Mouse (Mus musculus) heart, adult 8-10 months (tissue): ENCODE data around the gene Galp. TPM values are rescaled to one million over a fixed set of nuclear protein-coding genes. Genes with fewer than 3 reads are reported as not detected.
"Not testable (repeated sequence)": the region's sequence is repeated elsewhere in the genome, so short reads cannot be mapped to it uniquely, and the experiment has no call there.

ENCODE experiments used
- DNase-seq: peaks from one replicate; pipeline ENCODE4 v3.0.0; 2022; ENCODE audit warnings: low spot score
- total RNA-seq, 4 experiments: library from RNA; stranded (reverse); gene quantifications; 2 replicates each; pipeline ENCODE4 v1.2.4; 2022

The Galp gene
- total RNA-seq, 4 experiments from 2014 or later, result not detected

GRCm38 (mm10) chr7:6174365-6174987 is 22.4 kb upstream of the Galp start:
- DNase-seq, result not testable (repeated sequence)

- DNase-seq, result no peak
Measured at GRCm38 (mm10) chr7:6179013-6179412, 17.9 kb upstream of the Galp start.

GRCm38 (mm10) chr7:6182882-6183281 is 14.0 kb upstream of the Galp start:
- no peak for DNase-seq

- DNase-seq, result no peak
Measured at GRCm38 (mm10) chr7:6183802-6184201, 13.1 kb upstream of the Galp start.

GRCm38 (mm10) chr7:6184521-6184920 is 12.4 kb upstream of the Galp start:
- no peak for DNase-seq

- DNase-seq, result no peak
Measured at GRCm38 (mm10) chr7:6185391-6185790, 11.5 kb upstream of the Galp start.

- no peak for DNase-seq
Measured at GRCm38 (mm10) chr7:6186176-6186575, 10.7 kb upstream of the Galp start.

- DNase-seq, result no peak
Measured at GRCm38 (mm10) chr7:6186756-6187155, 10.1 kb upstream of the Galp start.

GRCm38 (mm10) chr7:6189542-6189941 is 7.3 kb upstream of the Galp start:
- no peak for DNase-seq

- DNase-seq, result peak; percentile 69
Measured at GRCm38 (mm10) chr7:6191376-6191775, 5.5 kb upstream of the Galp start.

- DNase-seq, result peak; percentile 44
Measured at GRCm38 (mm10) chr7:6194129-6194528, 2.8 kb upstream of the Galp start.

GRCm38 (mm10) chr7:6195777-6196176 is 1.1 kb upstream of the Galp start:
- DNase-seq, result no peak

GRCm38 (mm10) chr7:6204200-6204599 is 7.3 kb downstream of the Galp start:
- DNase-seq, result no peak

- no peak for DNase-seq
Measured at GRCm38 (mm10) chr7:6213144-6213543, 16.3 kb downstream of the Galp start.

- not testable (repeated sequence) for DNase-seq
Measured at GRCm38 (mm10) chr7:6214691-6215090, 17.8 kb downstream of the Galp start.

GRCm38 (mm10) chr7:6220147-6220546 is 23.3 kb downstream of the Galp start:
- DNase-seq, result no peak

- no peak for DNase-seq
Measured at GRCm38 (mm10) chr7:6221978-6222377, 25.1 kb downstream of the Galp start, which contains the start of gene Zscan5b. TSS of gene Zscan5b (plus strand) at chr7:6222278.

GRCm38 (mm10) chr7:6228491-6228890 is 31.6 kb downstream of the Galp start:
- DNase-seq, result not testable (repeated sequence)

- DNase-seq, result no peak
Measured at GRCm38 (mm10) chr7:6239787-6240186, 42.9 kb downstream of the Galp start.

GRCm38 (mm10) chr7:6240841-6241425 is 44.0 kb downstream of the Galp start:
- DNase-seq, result peak; percentile 16

GRCm38 (mm10) chr7:6244361-6245292 is 47.7 kb downstream of the Galp start:
- no peak for DNase-seq

- DNase-seq, result no peak
Measured at GRCm38 (mm10) chr7:6252410-6252809, 55.5 kb downstream of the Galp start, which contains the start of gene Epp13. TSS of gene Epp13 (plus strand) at chr7:6252710.
